Mouse (Mus musculus) lung, adult 2 months (tissue): Measurements from ENCODE around the gene Kcnj9.

Source experiments
- CTCF ChIP-seq: fragments of 200-500 bp; IDR thresholded peaks from 2 replicates; pipeline ENCODE4 v1.5.1; 2011; ENCODE audit warnings: mild to moderate bottlenecking, low read length, control low read depth; ENCODE audit not compliant: insufficient read depth
- POLR2A ChIP-seq: fragments of 200-500 bp; IDR thresholded peaks from 2 replicates; pipeline ENCODE4 v1.6.1; 2011; ENCODE audit warnings: low read depth, mild to moderate bottlenecking, control low read depth, low read length, borderline replicate concordance; ENCODE audit errors: extremely low read depth

- TF ChIP-seq CTCF (no peak), POLR2A (no peak)
Observed at GRCm38 (mm10) chr1:172344820-172345219, 15.7 kb upstream of the Kcnj9 start.
